Mouse (Mus musculus) kidney, postnatal 25 days (tissue): ENCODE results near the gene Cuedc2.

Experiments
- DNase-seq, 2 experiments: peaks; one replicate each; pipeline ENCODE4 v3.0.0; 2021; ENCODE audit warnings: mixed read lengths in 2 of 2

Cuedc2 gene

DNA sequence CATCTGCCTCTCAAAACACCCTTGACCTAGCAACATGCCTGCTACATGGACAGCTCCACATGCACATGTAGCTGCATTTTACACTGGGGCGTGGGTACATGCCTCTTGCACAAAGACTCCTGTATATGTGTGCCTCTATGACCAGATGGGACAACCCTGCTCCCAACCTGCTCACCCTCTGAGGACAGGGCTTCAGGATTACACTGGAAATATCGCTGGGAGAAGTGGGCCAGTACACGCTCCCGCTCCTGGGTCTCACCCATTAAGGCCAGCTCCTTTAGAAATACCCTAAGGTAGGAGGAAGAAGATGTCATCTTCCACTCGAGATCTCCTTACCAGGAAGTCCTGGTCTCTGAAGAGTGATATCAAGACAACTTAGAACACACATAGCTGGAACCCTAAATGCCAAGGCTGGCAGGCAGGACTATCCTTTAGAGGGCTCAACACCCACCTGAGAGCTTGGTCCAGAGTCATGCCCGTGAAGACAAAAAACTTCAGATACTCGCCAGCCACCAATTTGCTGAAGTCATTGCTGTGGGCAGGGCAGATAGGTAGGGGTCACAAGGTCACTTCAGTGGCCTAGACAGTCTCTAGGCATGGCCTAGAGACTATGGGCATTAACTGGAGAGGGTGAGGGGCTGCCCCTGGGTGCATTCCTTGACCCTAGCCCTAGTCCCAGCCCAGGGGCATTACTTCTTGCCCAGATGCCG is 18.3 kb downstream of the Cuedc2 start:
- DNase-seq, result no peak

- peak; percentile 63 to 78 for DNase-seq
These were observed 19.7 kb downstream of the Cuedc2 start for GRCm38 (mm10) chr19:46318586-46319378.

GRCm38 (mm10) chr19:46318031-46318471 is 20.5 kb downstream of the Cuedc2 start:
- DNase-seq, result peak in 1 of 2 experiments; percentile 38

DNA sequence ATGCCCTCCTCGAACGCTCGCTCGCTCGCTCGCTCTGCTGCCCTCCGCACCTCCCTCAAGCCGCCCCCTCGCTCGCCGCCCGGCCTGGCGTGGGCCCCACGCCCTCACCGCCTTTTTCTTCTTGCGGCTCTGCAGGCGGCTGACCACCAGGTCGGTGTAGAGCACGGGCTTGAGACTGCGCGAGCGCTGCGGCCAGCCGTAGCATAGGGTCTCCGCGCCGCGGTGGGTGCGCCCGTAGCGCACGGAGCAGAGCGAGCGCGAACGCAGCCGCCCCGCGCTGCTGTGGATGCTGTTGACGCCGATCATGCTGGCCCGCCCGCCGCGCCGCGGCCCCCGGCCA is 21.0 kb downstream of the Cuedc2 start:
- peak in 1 of 2 experiments; percentile 20 for DNase-seq

DNA sequence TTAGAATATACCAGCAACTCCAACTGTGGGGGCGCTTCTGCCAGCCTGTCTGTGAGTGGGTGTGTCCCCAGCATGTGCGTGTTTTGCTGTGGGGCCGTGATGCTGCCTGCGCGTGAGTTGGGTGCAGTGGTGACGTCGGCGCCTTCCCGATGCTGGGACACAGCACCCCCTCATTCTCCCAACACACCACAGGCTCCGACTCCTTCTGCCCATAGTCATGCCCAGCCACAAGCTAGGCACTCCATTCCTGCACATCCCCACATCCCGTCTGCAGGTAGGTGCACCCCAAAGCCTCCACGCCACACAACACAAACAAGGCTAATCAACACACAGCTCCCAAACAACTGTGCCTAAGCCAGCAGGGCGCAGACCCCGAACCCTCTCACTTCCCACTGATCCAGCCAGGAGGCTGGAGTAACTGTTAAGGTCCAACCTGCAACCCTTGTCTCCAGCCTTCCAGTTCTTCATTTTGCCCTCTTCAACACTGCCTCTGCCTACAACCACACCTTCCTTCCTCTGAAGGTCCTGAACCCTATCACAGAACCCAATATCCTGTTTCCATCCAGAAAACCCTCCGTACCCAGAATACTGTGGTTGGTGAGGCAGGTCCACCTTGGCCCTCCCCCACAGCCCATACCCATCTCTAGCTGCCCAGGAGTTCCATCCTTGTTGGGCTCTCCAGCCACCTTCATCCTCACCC is 21.5 kb downstream of the Cuedc2 start:
- DNase-seq, result peak in 1 of 2 experiments; percentile 30

- no peak for DNase-seq
These were observed 22.5 kb downstream of the Cuedc2 start for GRCm38 (mm10) chr19:46315752-46316610.

- peak in 1 of 2 experiments; percentile 31 for DNase-seq
These were observed 23.4 kb downstream of the Cuedc2 start for GRCm38 (mm10) chr19:46314872-46315742.

GRCm38 (mm10) chr19:46314151-46314601 is 24.3 kb downstream of the Cuedc2 start:
- DNase-seq, result peak; percentile 51 to 66

DNA sequence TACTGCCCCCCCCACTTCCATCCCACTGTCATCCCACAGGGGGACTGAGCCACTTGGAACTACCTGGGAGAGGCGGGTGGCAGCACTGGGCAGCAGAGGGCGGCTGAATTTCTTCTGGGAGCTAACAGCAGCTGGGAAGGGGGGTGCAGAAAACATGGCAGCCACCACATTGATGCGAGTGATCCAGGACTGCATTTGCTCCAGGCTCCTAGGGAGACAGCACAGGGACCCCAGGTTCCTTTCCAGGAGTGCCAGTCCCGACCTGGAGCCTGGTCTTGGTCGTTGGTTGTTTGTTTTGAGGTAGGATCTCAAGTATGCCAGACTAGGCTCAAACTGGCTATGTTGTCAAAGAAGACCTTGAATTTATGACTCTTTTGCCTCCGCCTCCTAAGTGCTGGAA is 24.9 kb downstream of the Cuedc2 start:
- peak in 1 of 2 experiments; percentile 30 for DNase-seq

- DNase-seq, result peak in 1 of 2 experiments; percentile 22
These were observed 25.4 kb downstream of the Cuedc2 start for GRCm38 (mm10) chr19:46313116-46313515.

DNA sequence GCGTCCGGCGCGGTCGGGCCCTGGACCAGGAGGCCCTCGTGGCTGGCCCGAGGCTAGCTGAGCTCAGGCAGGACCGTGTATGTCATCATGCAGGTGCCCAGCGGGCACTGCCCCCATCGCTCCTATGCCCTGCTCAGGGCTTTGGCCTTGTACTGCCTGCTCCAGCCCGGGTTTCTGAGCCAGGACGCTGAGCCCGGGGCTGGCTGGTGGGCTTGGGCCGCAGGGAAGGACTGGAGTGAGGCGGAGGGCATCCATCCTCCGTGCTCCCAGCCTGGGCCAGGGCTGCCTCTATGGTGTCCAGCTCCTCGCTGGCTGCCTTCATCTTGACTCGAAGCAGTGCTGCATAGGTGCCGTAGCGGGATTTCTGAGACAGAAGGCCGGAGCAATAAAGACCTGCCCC is 25.9 kb downstream of the Cuedc2 start:
- DNase-seq, result peak in 1 of 2 experiments; percentile 32

GRCm38 (mm10) chr19:46311341-46311740 is 27.2 kb downstream of the Cuedc2 start:
- no peak for DNase-seq

DNA sequence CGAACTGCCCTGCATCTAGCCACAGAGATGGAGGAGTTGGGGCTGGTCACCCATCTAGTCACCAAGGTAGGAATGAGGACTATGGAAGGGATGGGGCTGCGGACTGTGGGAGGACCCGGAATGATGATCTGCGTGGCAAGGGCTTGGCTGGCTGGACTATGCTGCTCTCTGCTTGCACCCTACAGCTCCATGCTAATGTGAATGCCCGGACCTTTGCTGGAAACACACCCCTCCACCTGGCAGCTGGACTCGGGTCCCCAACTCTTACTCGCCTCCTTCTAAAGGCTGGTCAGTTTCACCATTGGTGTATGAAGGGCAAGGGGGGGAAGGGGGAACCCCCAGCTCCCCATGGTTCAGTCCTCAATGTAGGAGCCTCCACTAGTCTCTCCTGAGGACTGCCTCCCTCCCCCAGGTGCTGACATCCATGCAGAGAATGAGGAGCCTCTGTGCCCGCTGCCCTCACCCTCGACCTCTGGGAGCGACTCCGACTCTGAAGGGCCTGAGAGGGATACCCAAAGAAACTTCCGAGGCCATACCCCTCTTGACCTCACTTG is 28.1 kb downstream of the Cuedc2 start:
- no peak for DNase-seq

- DNase-seq, result peak in 1 of 2 experiments; percentile 32
These were observed 28.7 kb downstream of the Cuedc2 start for GRCm38 (mm10) chr19:46309651-46310305.

DNA sequence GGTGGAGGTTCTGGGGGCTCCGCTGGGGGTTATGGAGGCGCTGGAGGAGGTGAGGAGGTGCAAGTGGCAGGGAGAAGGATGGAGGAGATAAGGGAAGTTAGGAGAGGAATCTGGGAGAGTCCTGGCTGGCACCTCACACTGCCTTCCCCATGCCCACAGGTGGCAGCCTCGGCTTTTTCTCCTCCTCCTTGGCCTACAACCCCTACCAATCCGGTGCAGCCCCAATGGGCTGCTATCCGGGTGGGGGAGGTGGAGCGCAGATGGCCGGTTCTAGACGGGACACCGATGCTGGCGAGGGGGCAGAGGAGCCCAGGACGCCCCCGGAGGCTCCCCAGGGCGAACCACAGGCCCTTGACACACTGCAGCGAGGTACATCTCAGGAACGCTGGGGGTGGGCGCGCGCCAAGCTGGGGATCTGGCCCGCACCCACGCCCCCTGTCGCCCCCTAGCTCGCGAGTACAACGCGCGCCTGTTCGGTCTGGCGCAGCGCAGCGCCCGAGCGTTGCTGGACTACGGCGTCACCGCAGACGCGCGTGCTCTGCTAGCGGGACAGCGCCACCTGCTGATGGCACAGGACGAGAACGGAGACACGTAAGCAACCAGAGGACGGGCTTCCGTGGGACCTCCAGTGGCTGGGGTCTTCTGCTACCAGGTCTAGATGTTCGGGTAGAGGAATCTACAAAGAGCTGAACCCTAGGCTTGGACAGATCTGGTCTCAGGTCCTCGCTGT is 29.6 kb downstream of the Cuedc2 start:
- DNase-seq, result peak; percentile 89 to 94

DNA sequence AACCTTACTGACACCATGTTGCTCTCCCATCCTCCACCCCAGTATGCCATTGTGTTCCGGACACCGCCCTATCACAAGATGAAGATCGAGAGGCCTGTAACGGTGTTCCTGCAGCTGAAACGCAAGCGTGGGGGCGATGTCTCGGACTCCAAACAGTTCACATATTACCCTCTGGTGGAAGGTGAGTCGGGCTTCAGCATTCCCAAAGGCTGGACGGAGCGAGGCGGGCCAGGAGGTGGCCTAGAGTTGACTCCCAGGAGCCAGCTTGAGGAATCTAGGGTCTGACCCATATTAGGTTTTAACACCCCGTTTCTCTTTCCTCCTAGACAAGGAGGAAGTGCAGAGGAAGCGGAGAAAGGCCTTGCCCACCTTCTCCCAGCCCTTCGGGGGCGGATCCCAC is 30.2 kb downstream of the Cuedc2 start:
- DNase-seq, result peak in 1 of 2 experiments; percentile 38

DNA sequence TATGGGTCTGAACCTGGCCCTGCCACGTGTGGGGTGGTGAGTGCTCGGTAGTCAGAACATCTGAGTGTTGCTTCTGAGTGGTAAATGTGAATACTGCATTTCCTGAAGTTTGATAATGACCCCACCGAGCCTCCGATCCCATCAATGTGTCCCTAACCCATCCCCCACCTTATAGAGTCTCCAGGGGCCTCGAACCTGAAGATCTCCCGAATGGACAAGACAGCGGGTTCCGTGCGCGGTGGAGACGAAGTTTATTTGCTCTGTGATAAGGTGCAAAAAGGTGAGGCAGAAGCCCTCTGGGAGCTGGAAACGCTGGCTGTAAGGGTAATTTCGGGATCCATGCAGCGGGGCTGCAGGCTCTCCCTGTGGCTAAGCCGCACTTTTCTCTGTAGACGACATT is 30.7 kb downstream of the Cuedc2 start:
- peak in 1 of 2 experiments; percentile 30 for DNase-seq

DNA sequence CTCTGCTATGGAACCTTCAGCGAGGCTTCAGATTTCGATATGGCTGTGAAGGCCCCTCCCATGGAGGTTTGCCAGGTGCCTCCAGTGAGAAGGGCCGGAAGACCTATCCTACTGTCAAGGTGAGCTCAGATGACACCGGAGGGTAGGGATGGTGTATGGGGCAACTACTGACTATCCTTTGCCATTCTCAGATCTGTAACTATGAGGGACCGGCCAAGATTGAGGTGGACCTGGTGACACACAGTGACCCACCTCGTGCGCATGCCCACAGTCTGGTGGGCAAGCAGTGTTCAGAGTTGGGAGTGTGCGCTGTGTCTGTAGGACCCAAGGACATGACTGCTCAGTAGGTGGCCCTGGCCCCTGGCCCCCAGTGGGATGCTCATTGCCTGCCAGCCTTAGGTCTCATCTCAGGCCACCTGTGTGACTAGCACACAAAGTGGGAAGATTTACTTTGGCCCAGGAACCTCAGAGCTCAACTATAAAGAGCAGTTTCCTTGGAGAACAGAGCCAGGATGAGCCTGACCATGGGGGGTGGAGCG is 31.7 kb downstream of the Cuedc2 start:
- DNase-seq, result peak in 1 of 2 experiments; percentile 40

- DNase-seq, result peak in 1 of 2 experiments; percentile 30
These were observed 32.3 kb downstream of the Cuedc2 start for GRCm38 (mm10) chr19:46306268-46306610.
